Comparison of ENCODE assay signal across 17 mouse cellular contexts in the genomic region with DNA sequence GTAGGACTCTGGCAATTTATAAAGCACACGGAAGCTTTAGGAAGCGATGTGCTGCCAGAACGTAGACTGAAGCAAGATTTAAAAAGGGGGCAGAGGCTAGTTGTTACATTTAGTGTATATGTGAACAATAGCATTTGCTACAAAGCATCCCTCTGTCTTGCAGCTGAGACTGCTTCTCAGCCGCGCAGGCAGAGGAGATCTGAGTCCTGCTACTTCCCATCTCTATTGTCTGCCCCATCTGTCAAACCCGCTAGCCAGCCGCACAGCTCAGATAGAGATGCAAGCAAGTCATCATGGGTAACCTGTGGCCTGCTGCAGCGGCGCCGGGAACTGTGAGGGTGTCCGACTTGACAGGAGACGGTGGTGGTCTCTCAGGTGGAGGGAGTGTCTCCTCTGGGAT. TPM values are rescaled to one million over a fixed set of nuclear protein-coding genes. Genes with fewer than 3 reads are reported as not detected.
"Had no signal": no experiment of that assay in that cellular context is flagged by ENCODE, and none has a peak within 500 bp of the region (broad histone marks: within the 10 kb centered on the region; RNA-seq: fewer than 3 reads in every experiment).

No protein-coding gene starts in this region.

- H3K27me3 ChIP-seq: limb, embryonic 13.5 days had no signal

- H3K4me3 ChIP-seq: layer of hippocampus, adult 2 months; limb, embryonic 13.5 days had no signal

- H3K36me3 ChIP-seq: limb, embryonic 13.5 days had no signal

- H3K9me3 ChIP-seq: limb, embryonic 13.5 days had no signal

- H3K27ac ChIP-seq: kidney, postnatal 0 days; layer of hippocampus, adult 2 months; limb, embryonic 13.5 days; liver, embryonic 14.5 days had no signal

- DNase-seq: kidney, adult 11 months; kidney, adult 9 months; kidney, postnatal 4 days; left cerebral cortex, postnatal 4 days; lung, adult 18-20 months; right cerebral cortex, postnatal 4 days; spleen, adult 18-20 months; thymus, postnatal 36 days had no signal

- H3K4me2 ChIP-seq: limb, embryonic 13.5 days had no signal

- H3K4me1 ChIP-seq: limb, embryonic 13.5 days had no signal

- H3K9ac ChIP-seq: limb, embryonic 13.5 days; liver, embryonic 14.5 days had no signal

RNA-seq across cellular contexts. Expression of a gene that starts 39.9 kb away (rescaled TPM):
- total RNA-seq: left cerebral cortex, adult 18-20 months; liver, adult 2 months; megakaryocyte-erythroid progenitor cell, adult 5-6 weeks had no signal
- polyA plus RNA-seq: intestine, embryonic 14.5 days; liver, adult 2 months; liver, embryonic 14.5 days; stomach, embryonic 14.5 days had no signal
